Mouse (Mus musculus) frontal cortex, postnatal 25 days (tissue): ENCODE measurements at regions not wholly inside any gene's neighbourhood (a gene's known extent, or its start where the extent isn't known, plus 50 kb on each side); places are given as distances from the start of the nearest gene placed in this dataset.
"Not testable (repeated sequence)": the region's sequence is repeated elsewhere in the genome, so short reads cannot be mapped to it uniquely, and the experiment has no call there.

Experiments used
- DNase-seq, 2 experiments: peaks; one replicate each; pipeline ENCODE4 v3.0.0; 2022; ENCODE audit warnings: low spot score in 2 of 2

- no peak for DNase-seq
Observed at GRCm38 (mm10) chr19:54099292-54099691, 55.3 kb downstream of the Adra2a start.

- no peak for DNase-seq
Observed at GRCm38 (mm10) chr19:54099769-54100168, 55.8 kb downstream of the Adra2a start.

GRCm38 (mm10) chr19:54106571-54106970 lies 62.6 kb downstream of the Adra2a start:
- no peak for DNase-seq

GRCm38 (mm10) chr19:54107103-54107821 lies 63.3 kb downstream of the Adra2a start:
- no peak for DNase-seq

GRCm38 (mm10) chr19:54110080-54110479 lies 66.1 kb downstream of the Adra2a start:
- no peak for DNase-seq

GRCm38 (mm10) chr19:54112691-54113090 lies 68.7 kb downstream of the Adra2a start:
- no peak for DNase-seq

GRCm38 (mm10) chr19:54113421-54113820 lies 69.5 kb downstream of the Adra2a start:
- DNase-seq = no peak

GRCm38 (mm10) chr19:54114588-54115317 lies 70.8 kb downstream of the Adra2a start:
- no peak for DNase-seq

- no peak for DNase-seq
Observed at GRCm38 (mm10) chr19:54115335-54115734, 71.4 kb downstream of the Adra2a start.

GRCm38 (mm10) chr19:54116829-54117228 lies 72.9 kb downstream of the Adra2a start:
- DNase-seq = no peak

- DNase-seq = no peak
Observed at GRCm38 (mm10) chr19:54117676-54118075, 73.7 kb downstream of the Adra2a start.

- DNase-seq = no peak
Observed at GRCm38 (mm10) chr19:54123586-54123985, 79.6 kb downstream of the Adra2a start.

- not testable (repeated sequence) for DNase-seq
Observed at GRCm38 (mm10) chr19:54151766-54152165, 107.8 kb downstream of the Adra2a start.

GRCm38 (mm10) chr19:54154400-54154799 lies 110.4 kb downstream of the Adra2a start:
- DNase-seq = no peak

GRCm38 (mm10) chr19:54170361-54170760 lies 126.4 kb downstream of the Adra2a start:
- no peak for DNase-seq

- DNase-seq = peak in 1 of 2 experiments; percentile 7
Observed at GRCm38 (mm10) chr19:54174090-54175055, 130.4 kb downstream of the Adra2a start.

GRCm38 (mm10) chr19:54175766-54176165 lies 131.8 kb downstream of the Adra2a start:
- DNase-seq = no peak

GRCm38 (mm10) chr19:54177491-54177890 lies 133.5 kb downstream of the Adra2a start:
- DNase-seq = no peak

GRCm38 (mm10) chr19:54200407-54200806 lies 156.5 kb downstream of the Adra2a start:
- no peak for DNase-seq

GRCm38 (mm10) chr19:54202456-54202855 lies 158.5 kb downstream of the Adra2a start:
- no peak for DNase-seq

GRCm38 (mm10) chr19:54206819-54207218 lies 162.9 kb downstream of the Adra2a start:
- no peak for DNase-seq

- DNase-seq = no peak
Observed at GRCm38 (mm10) chr19:54212169-54212568, 168.2 kb downstream of the Adra2a start.
